Mouse (Mus musculus): ENCODE results near the gene Adam12. TPM values are rescaled to one million over a fixed set of nuclear protein-coding genes. Genes with fewer than 3 reads are reported as not detected.
A peak's percentile ranks its signal among the peaks of the same experiment; 100 is the strongest.

Adam12 gene
- polyA plus RNA-seq, 1 experiment from 2014 or later, result 0.57 TPM

GRCm38 (mm10) chr7:133940405-133940804 lies 291.5 kb downstream of the Adam12 start:
- ATAC-seq (ENCODE audit: low FRiP score, low TSS enrichment) (no peak), DNase-seq (ENCODE audit: low spot score) (no peak)
- Histone ChIP-seq H3K9ac (ENCODE audit: low read length) (no peak overlapping the region), H3K27ac (replicated peaks) (no peak overlapping the region), H3K9me3 (ENCODE audit: control insufficient read depth, low read length) (no peaks in the 10 kb centered on the region), H3K36me3 (ENCODE audit: control insufficient read depth, insufficient read depth, low read length) (no peaks in the 10 kb centered on the region), H3K27me3 (ENCODE audit: control insufficient read depth, insufficient read depth, low read length) (no peaks in the 10 kb centered on the region), H3K4me1 (replicated peaks; ENCODE audit: control insufficient read depth, insufficient read depth) (no peaks in the 10 kb centered on the region), H3K4me2 (replicated peaks; ENCODE audit: low read depth) (no peak overlapping the region), H3K4me3 (ENCODE audit: low read depth, low read length) (no peak overlapping the region)
- no peak for TF ChIP-seq CTCF (IDR thresholded peaks at IDR 0.05; ENCODE audit: low read depth)
- no peak for TF ChIP-seq EP300 (optimal IDR thresholded peaks at IDR 0.05)
- 68% methylated on average over 4 of the region's 4 CpGs for WGBS

DNA sequence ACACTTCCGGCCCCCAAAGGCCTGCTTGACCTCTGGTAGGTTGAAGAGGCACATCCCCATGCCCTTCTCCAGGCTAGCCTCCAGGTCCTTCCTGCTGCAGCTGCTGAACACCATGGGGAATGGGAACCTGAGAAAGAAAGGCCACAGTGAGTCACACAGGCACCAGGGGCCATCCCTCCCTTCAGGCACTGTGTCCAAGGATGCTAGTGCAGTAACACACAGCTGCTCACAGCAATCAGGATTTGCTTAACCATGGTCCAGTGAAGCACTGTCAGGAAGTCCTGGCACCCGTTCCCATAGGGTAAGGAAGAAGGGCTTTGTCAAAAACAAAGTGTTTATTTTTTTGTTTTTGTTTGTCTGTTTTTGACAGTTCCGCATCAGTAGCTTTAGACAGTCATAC lies 294.5 kb downstream of the Adam12 start:
- ATAC-seq (ENCODE audit: low FRiP score, low TSS enrichment) (no peak), DNase-seq (ENCODE audit: low spot score) (no peak)
- Histone ChIP-seq H3K36me3 (ENCODE audit: control insufficient read depth, insufficient read depth, low read length) (no peaks in the 10 kb centered on the region), H3K4me1 (replicated peaks; ENCODE audit: control insufficient read depth, insufficient read depth) (0 out of 2 replicates have a peak, but pooled peaks cover 2% of the 10 kb centered on the region), H3K27me3 (ENCODE audit: control insufficient read depth, insufficient read depth, low read length) (no peaks in the 10 kb centered on the region), H3K9me3 (ENCODE audit: control insufficient read depth, low read length) (no peaks in the 10 kb centered on the region), H3K27ac (replicated peaks) (no peak overlapping the region), H3K9ac (ENCODE audit: low read length) (no peak overlapping the region), H3K4me3 (ENCODE audit: low read depth, low read length) (no peak overlapping the region), H3K4me2 (replicated peaks; ENCODE audit: low read depth) (no peak overlapping the region)
- WGBS, result 95% methylated on average over 3 of the region's 3 CpGs
- no peak for TF ChIP-seq CTCF (IDR thresholded peaks at IDR 0.05; ENCODE audit: low read depth)
- TF ChIP-seq EP300 (optimal IDR thresholded peaks at IDR 0.05), result no peak

- Histone ChIP-seq H3K4me1 (replicated peaks; ENCODE audit: control insufficient read depth, insufficient read depth) (0 out of 2 replicates have a peak, but pooled peaks cover 2% of the 10 kb centered on the region), H3K4me3 (ENCODE audit: low read depth, low read length) (no peak overlapping the region), H3K27ac (replicated peaks) (no peak overlapping the region), H3K36me3 (ENCODE audit: control insufficient read depth, insufficient read depth, low read length) (no peaks in the 10 kb centered on the region), H3K27me3 (ENCODE audit: control insufficient read depth, insufficient read depth, low read length) (no peaks in the 10 kb centered on the region), H3K4me2 (replicated peaks; ENCODE audit: low read depth) (no peak overlapping the region), H3K9ac (ENCODE audit: low read length) (no peak overlapping the region), H3K9me3 (ENCODE audit: control insufficient read depth, low read length) (no peaks in the 10 kb centered on the region)
- WGBS, result 74% methylated on average over 4 of the region's 4 CpGs
- DNase-seq (ENCODE audit: low spot score) (no peak), ATAC-seq (ENCODE audit: low FRiP score, low TSS enrichment) (no peak)
- TF ChIP-seq CTCF (IDR thresholded peaks at IDR 0.05; ENCODE audit: low read depth), result no peak
- no peak for TF ChIP-seq EP300 (optimal IDR thresholded peaks at IDR 0.05)
Observed at GRCm38 (mm10) chr7:133936377-133936776, 295.6 kb downstream of the Adam12 start.

DNA sequence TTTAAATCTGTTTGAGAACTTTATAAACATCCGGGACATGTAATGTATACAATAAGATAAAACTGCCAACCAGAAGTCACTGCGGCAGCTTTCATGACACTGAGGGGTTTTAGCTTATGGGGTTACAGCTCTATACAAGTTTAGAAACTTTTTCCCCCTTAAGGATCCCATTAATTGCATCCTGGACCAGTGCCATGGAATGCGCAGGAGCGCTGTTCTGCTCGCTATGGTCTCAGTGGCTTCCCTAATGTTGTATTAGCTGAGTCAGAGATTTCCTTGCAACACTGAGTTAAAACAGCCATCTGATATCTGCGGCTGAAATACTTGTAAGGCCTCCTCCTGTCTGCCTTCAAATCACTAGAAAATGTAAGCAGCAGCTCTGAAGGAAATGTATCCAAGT lies 298.6 kb downstream of the Adam12 start:
- Histone ChIP-seq H3K9ac (ENCODE audit: low read length) (no peak overlapping the region), H3K4me1 (replicated peaks; ENCODE audit: control insufficient read depth, insufficient read depth) (0 out of 2 replicates have a peak, but pooled peaks cover 2% of the 10 kb centered on the region), H3K27ac (replicated peaks) (no peak overlapping the region), H3K27me3 (ENCODE audit: control insufficient read depth, insufficient read depth, low read length) (no peaks in the 10 kb centered on the region), H3K9me3 (ENCODE audit: control insufficient read depth, low read length) (no peaks in the 10 kb centered on the region), H3K4me2 (replicated peaks; ENCODE audit: low read depth) (no peak overlapping the region), H3K4me3 (ENCODE audit: low read depth, low read length) (no peak overlapping the region), H3K36me3 (ENCODE audit: control insufficient read depth, insufficient read depth, low read length) (no peaks in the 10 kb centered on the region)
- WGBS, result 19% methylated on average over 6 of the region's 6 CpGs
- 0 out of 2 replicates have a peak, but pooled peaks have one; percentile 28 for ATAC-seq (ENCODE audit: low FRiP score, low TSS enrichment)
- DNase-seq (ENCODE audit: low spot score), result no peak
- TF ChIP-seq EP300 (optimal IDR thresholded peaks at IDR 0.05) (no peak), CTCF (IDR thresholded peaks at IDR 0.05; ENCODE audit: low read depth) (no peak)

DNA sequence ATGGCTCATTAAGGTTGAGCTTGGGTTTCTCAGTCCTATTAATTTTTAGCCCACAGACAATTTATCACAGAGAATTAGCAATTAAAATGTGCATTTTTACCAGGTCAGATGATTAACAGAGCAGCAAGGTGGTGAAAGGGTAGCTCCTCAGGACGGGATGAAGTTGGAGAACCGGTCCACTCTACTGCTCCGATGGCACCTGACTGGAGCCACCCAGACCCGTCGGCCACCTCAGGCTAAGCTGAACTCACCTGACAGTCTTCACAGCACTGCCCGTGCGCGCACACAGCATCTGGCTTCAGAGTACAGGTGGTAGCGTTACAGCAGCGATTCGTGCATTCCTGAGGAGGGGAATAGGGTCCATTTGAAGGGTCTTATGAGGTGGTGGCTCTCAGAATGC lies 300.5 kb downstream of the Adam12 start:
- DNase-seq (ENCODE audit: low spot score), result no peak
- no peaks in the 10 kb centered on the region for H3K9me3 ChIP-seq (ENCODE audit: control insufficient read depth, low read length)
- no peak for TF ChIP-seq EP300 (optimal IDR thresholded peaks at IDR 0.05)
- TF ChIP-seq CTCF (IDR thresholded peaks at IDR 0.05; ENCODE audit: low read depth), result no peak
- no peak overlapping the region for H3K4me2 ChIP-seq (replicated peaks; ENCODE audit: low read depth)
- no peak for ATAC-seq (ENCODE audit: low FRiP score, low TSS enrichment)
- no peaks in the 10 kb centered on the region for H3K27me3 ChIP-seq (ENCODE audit: control insufficient read depth, insufficient read depth, low read length)
- H3K9ac ChIP-seq (ENCODE audit: low read length), result no peak overlapping the region
- no peak overlapping the region for H3K27ac ChIP-seq (replicated peaks)
- H3K4me3 ChIP-seq (ENCODE audit: low read depth, low read length), result no peak overlapping the region
- WGBS, result 93% methylated on average over 11 of the region's 11 CpGs
- H3K4me1 ChIP-seq (replicated peaks; ENCODE audit: control insufficient read depth, insufficient read depth), result 0 out of 2 replicates have a peak, but pooled peaks cover 2% of the 10 kb centered on the region
- no peaks in the 10 kb centered on the region for H3K36me3 ChIP-seq (ENCODE audit: control insufficient read depth, insufficient read depth, low read length)

DNA sequence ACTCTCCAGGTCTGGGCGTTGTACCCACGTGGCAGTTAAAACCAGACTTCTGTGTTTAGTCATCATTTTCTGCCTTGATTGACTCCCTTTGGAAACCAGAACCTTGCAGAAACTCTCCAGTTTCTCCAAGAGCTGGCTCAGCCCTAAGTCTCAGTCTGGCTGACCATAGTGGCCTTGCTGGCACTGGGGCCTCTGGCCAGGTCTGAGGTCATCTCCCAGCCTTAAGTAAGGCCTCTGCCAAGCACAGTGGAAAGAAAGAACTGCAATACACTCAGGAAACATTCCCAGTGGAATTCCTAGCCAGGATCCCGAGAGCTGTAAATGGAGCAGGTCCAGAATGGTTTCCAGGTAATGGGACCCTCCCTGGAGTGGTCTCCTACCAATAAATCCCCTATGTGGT lies 303.0 kb downstream of the Adam12 start:
- Histone ChIP-seq H3K4me1 (replicated peaks; ENCODE audit: control insufficient read depth, insufficient read depth) (no peaks in the 10 kb centered on the region), H3K36me3 (ENCODE audit: control insufficient read depth, insufficient read depth, low read length) (no peaks in the 10 kb centered on the region), H3K4me3 (ENCODE audit: low read depth, low read length) (no peak overlapping the region), H3K9me3 (ENCODE audit: control insufficient read depth, low read length) (no peaks in the 10 kb centered on the region), H3K27ac (replicated peaks) (no peak overlapping the region), H3K4me2 (replicated peaks; ENCODE audit: low read depth) (no peak overlapping the region), H3K27me3 (ENCODE audit: control insufficient read depth, insufficient read depth, low read length) (no peaks in the 10 kb centered on the region), H3K9ac (ENCODE audit: low read length) (no peak overlapping the region)
- WGBS, result 86% methylated on average over 3 of the region's 3 CpGs
- no peak for TF ChIP-seq EP300 (optimal IDR thresholded peaks at IDR 0.05)
- no peak for TF ChIP-seq CTCF (IDR thresholded peaks at IDR 0.05; ENCODE audit: low read depth)
- no peak for ATAC-seq (ENCODE audit: low FRiP score, low TSS enrichment)
- DNase-seq (ENCODE audit: low spot score), result no peak

All from stomach, postnatal 0 days (tissue).